Mouse (Mus musculus): ENCODE measurements around the gene 4931422A03Rik.
"Not testable (repeated sequence)": the region's sequence is repeated elsewhere in the genome, so short reads cannot be mapped to it uniquely, and the experiment has no call there.

The 4931422A03Rik gene

GRCm38 (mm10) chr2:104028139-104028723 lies at the start of gene 4931422A03Rik:
TSS of gene 4931422A03Rik (minus strand) at chr2:104028361.
- CTCF ChIA-PET: no interaction called here

- CTCF ChIA-PET: no interaction called here
These were observed 41.6 kb upstream of the 4931422A03Rik start, which contains the start of gene Cd59b for GRCm38 (mm10) chr2:104069704-104070185. TSS of gene Cd59b (plus strand) at chr2:104069849.

GRCm38 (mm10) chr2:104068450-104068849 lies 40.3 kb upstream of the 4931422A03Rik start, which contains the start of gene Gm10799:
TSS of gene Gm10799 (minus strand) at chr2:104068550.
- CTCF ChIA-PET: not testable (repeated sequence)

- CTCF ChIA-PET: not testable (repeated sequence)
These were observed 37.4 kb upstream of the 4931422A03Rik start, which contains the start of gene Gm10912 for GRCm38 (mm10) chr2:104065526-104065925. TSS of gene Gm10912 (plus strand) at chr2:104065826.

- CTCF ChIA-PET: no interaction called here
These were observed 36.0 kb upstream of the 4931422A03Rik start for GRCm38 (mm10) chr2:104064152-104064551.

- CTCF ChIA-PET: no interaction called here
These were observed 34.5 kb upstream of the 4931422A03Rik start for GRCm38 (mm10) chr2:104062665-104063064.

- CTCF ChIA-PET: no interaction called here
These were observed 32.8 kb upstream of the 4931422A03Rik start for GRCm38 (mm10) chr2:104060996-104061395.

GRCm38 (mm10) chr2:104059786-104060185 lies 31.6 kb upstream of the 4931422A03Rik start:
- CTCF ChIA-PET: no interaction called here

- CTCF ChIA-PET: interaction anchor here (0.6 kb wide), 1 partner anchor 75 kb away, joined by 6 read pairs; no protein-coding TSS in a partner anchor
These were observed 30.8 kb upstream of the 4931422A03Rik start for GRCm38 (mm10) chr2:104058954-104059353.

- CTCF ChIA-PET: interaction anchor here (0.6 kb wide), 1 partner anchor 74 kb away, joined by 6 read pairs; no protein-coding TSS in a partner anchor
These were observed 30.2 kb upstream of the 4931422A03Rik start for GRCm38 (mm10) chr2:104058381-104058780.

- CTCF ChIA-PET: no interaction called here
These were observed 16.4 kb upstream of the 4931422A03Rik start for GRCm38 (mm10) chr2:104044479-104045080.

- CTCF ChIA-PET: no interaction called here
These were observed 15.7 kb upstream of the 4931422A03Rik start for GRCm38 (mm10) chr2:104043624-104044478.

GRCm38 (mm10) chr2:104042766-104043165 lies 14.6 kb upstream of the 4931422A03Rik start:
- CTCF ChIA-PET: no interaction called here

- CTCF ChIA-PET: no interaction called here
These were observed 13.5 kb upstream of the 4931422A03Rik start for GRCm38 (mm10) chr2:104041632-104042031.

- CTCF ChIA-PET: no interaction called here
These were observed 10.1 kb upstream of the 4931422A03Rik start for GRCm38 (mm10) chr2:104038236-104038635.

GRCm38 (mm10) chr2:104036316-104036715 lies 8.2 kb upstream of the 4931422A03Rik start:
- CTCF ChIA-PET: no interaction called here

GRCm38 (mm10) chr2:104035595-104035994 lies 7.4 kb upstream of the 4931422A03Rik start:
- CTCF ChIA-PET: no interaction called here

- CTCF ChIA-PET: no interaction called here
These were observed 6.8 kb upstream of the 4931422A03Rik start for GRCm38 (mm10) chr2:104034832-104035472.

- CTCF ChIA-PET: no interaction called here
These were observed 3.9 kb upstream of the 4931422A03Rik start for GRCm38 (mm10) chr2:104032056-104032455.

GRCm38 (mm10) chr2:104030381-104030780 lies 2.2 kb upstream of the 4931422A03Rik start:
- CTCF ChIA-PET: no interaction called here

- CTCF ChIA-PET: interaction anchor here (0.5 to 0.6 kb wide), 2 partner anchors 164 to 249 kb away, joined by 3 to 6 read pairs; no protein-coding TSS in a partner anchor
These were observed 913 bp upstream of the 4931422A03Rik start for GRCm38 (mm10) chr2:104029074-104029473.

Measured in spleen, embryonic (tissue).